Mouse (Mus musculus): ENCODE measurements around the gene Rnf152.

- TF ChIP-seq POLR2A (IDR thresholded peaks at IDR 0.05; ENCODE audit: low read depth, low read length) (no peak), CTCF (conservative IDR thresholded peaks at IDR 0.05; ENCODE audit: insufficient read depth, insufficient read length, low read depth, low read length) (no peak)
Measured at GRCm38 (mm10) chr1:105286906-105287305, 69.6 kb downstream of the Rnf152 start.

Data from kidney, adult 2 months (tissue).